Mouse (Mus musculus) B cell, adult (primary cell): Measurements from ENCODE around the gene Itgb3. TPM values are rescaled to one million over a fixed set of nuclear protein-coding genes. Genes with fewer than 3 reads are reported as not detected.

Experiments
- total RNA-seq: library from RNA; stranded (reverse); gene quantifications from 4 replicates; pipeline ENCODE4 v1.2.4, GENCODE M21; 2023; ENCODE audit not compliant: inconsistent age

The Itgb3 gene
- total RNA-seq = 32.4 to 40.2 TPM (median 37.8 TPM) in 4 replicates

GRCm38 (mm10) chr11:104607491-104608245 is at the start of gene Itgb3:
Itgb3 (plus strand) TSS chr11:104608000.

DNA sequence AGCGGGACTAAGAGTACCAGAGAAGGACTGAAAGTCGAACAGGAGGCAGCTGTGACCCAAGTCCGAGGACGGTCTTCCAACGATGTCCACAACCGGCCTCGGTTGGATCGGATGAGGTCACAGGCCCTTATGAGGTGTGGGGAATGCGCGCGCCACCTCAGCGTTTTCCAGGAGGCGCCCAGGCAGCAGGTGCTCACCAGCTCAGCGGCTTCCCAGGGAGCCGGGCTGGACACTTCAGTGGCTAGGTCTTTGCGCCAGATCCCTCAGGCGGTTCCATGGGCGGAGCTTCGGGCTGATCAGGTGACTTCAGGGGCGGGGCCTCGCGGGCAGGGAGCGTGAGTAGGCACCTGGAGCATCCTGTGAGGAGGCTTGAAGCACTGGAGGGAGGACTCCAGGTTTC is 77.7 kb downstream of the Itgb3 start, which contains the start of gene Gm11639:
Gene Gm11639, plus strand, starts transcription at position 160 of the 400 bp plus-strand sequence.

Other genes starting within 250 kb of the Itgb3 start
- 124 to 134 TPM (median 128 TPM) in 4 replicates for gene Kansl1, start 139.1 kb upstream of the Itgb3 start, total RNA-seq
- gene Cdc27, start 57.4 kb upstream of the Itgb3 start, total RNA-seq = 36.4 to 53.6 TPM (median 44.3 TPM) in 4 replicates
- 44.6 to 61.8 TPM (median 56.4 TPM) in 4 replicates for gene Myl4, start 57.3 kb upstream of the Itgb3 start, total RNA-seq
- gene Gm11639, start 77.7 kb downstream of the Itgb3 start, total RNA-seq = 0.15 TPM in 1 of 4 replicates, not detected in the others